Mouse (Mus musculus): Measurements from ENCODE around the gene Zfp983. TPM values are rescaled to one million over a fixed set of nuclear protein-coding genes. Genes with fewer than 3 reads are reported as not detected.
A peak's percentile ranks its signal among the peaks of the same experiment; 100 is the strongest.
"Not testable (repeated sequence)": the region's sequence is repeated elsewhere in the genome, so short reads cannot be mapped to it uniquely, and the experiment has no call there.

The Zfp983 gene
- polyA plus RNA-seq, 2 experiments = 4.6 to 5.7 TPM

DNA sequence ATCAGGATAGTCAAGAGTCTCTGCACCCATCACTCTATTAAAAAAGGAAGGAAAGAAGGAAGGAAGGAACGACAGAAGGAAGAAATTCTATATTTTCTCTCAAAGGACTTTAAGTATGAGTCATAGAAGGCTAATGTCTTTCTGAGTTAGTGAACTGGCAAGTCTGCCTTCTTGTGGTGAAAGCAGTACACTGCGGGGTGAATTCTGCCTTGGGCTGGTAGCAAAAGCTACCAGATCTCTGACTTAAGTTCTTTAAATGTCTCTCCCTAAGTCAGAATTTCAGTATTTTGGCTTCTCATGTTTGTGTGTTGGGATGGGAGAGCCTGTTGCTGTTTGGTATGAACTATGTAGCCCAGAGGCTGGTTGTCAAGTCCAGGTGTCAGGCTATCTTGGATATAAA is 488 bp upstream of the Zfp983 start:
- Histone ChIP-seq H3K27ac (replicated peaks; ENCODE audit: low read depth, low read length) (peak overlapping the region; percentile 77; the same call in 1 of the 2 replicates), H3K9ac (ENCODE audit: low read depth, low read length, severe bottlenecking) (no peak overlapping the region; the same call in 1 of the 2 replicates), H3K27me3 (ENCODE audit: control insufficient read depth, insufficient read depth, low read length) (no peaks in the 10 kb centered on the region), H3K4me2 (replicated peaks; ENCODE audit: low read depth, low read length, severe bottlenecking) (peak overlapping the region; percentile 50), H3K4me3 (replicated peaks; ENCODE audit: low read length) (peak overlapping the region; percentile 44), H3K9me3 (ENCODE audit: control insufficient read depth, low read length) (no peaks in the 10 kb centered on the region), H3K4me1 (ENCODE audit: control insufficient read depth, insufficient read depth, low read length) (no peaks in the 10 kb centered on the region), H3K36me3 (ENCODE audit: control insufficient read depth, insufficient read depth, low read length) (no peaks in the 10 kb centered on the region)
- 25% methylated on average over 2 of the region's 2 CpGs for WGBS
- peak; percentile 49 for ATAC-seq (ENCODE audit: low FRiP score, low read depth)
- DNase-seq (ENCODE audit: low spot score) = peak; percentile 49
- TF ChIP-seq POLR2A (IDR thresholded peaks at IDR 0.05; ENCODE audit: borderline replicate concordance, extremely low read depth, insufficient read depth, insufficient read length) = no peak

DNA sequence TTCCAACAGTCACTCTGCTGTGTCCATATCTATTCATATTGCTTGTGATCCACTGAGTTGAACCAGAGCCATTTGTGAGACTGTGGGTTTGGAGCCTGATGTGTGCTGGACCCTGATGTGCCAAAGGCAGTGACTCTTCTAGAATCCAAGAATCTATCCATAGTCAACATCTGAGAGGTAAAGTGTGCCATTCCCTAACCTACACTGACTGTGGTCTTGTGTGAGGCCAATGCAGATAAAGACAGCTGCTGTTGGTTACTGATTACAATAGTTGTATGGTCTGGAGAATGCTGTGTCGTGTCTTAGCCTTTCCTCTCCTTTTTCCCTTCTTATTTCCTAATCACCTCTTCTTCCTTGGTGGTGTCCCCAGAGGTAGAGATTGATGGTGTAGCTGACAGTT is 28.4 kb downstream of the Zfp983 start:
- 20% methylated on average over 1 of the region's 1 CpGs for WGBS
- H3K4me3 ChIP-seq (replicated peaks; ENCODE audit: low read length); H3K9me3 ChIP-seq (ENCODE audit: control insufficient read depth, low read length); H3K36me3 ChIP-seq (ENCODE audit: control insufficient read depth, insufficient read depth, low read length); ATAC-seq (ENCODE audit: low FRiP score, low read depth); H3K27ac ChIP-seq (replicated peaks; ENCODE audit: low read depth, low read length); H3K9ac ChIP-seq (ENCODE audit: low read depth, low read length, severe bottlenecking); H3K4me2 ChIP-seq (replicated peaks; ENCODE audit: low read depth, low read length, severe bottlenecking); DNase-seq (ENCODE audit: low spot score); H3K4me1 ChIP-seq (ENCODE audit: control insufficient read depth, insufficient read depth, low read length); H3K27me3 ChIP-seq (ENCODE audit: control insufficient read depth, insufficient read depth, low read length): not testable (repeated sequence)

DNA sequence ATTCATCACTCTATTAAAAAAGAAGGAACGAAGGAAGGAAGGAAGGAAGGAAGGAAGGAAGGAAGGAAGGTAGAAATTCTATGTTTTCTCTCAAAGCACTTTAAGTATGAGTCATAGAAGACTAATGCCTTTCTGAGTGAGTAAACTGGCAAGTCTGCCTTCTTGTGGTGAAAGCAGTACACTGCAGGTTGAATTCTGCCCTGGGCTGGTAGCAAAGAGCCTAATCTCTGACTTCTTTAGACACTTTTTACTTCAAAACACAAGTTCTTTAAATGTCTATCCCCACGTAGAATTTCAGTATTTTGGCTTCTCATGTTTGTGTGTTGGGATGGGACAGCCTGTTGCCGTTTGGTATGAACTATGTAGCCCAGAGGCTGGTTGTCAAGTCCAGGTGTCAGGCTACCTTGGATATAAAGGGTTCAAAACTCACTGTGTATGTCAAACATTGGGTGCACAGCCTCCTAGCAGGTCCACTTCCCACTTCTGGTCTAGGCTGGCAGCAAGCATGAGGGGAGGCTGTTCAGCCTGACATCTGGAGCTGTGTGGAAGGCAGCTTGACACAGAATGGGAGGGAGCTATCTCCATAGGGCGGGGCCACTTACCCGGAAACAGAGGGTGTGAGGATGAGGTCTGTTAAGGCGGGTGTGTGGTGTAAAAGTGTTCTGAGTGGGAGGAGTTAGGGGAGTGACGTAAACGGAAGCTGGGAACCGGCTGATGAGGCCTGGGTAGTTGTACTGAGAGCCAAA is 29.0 kb downstream of the Zfp983 start:
- peak overlapping the region; percentile 81 for H3K27ac ChIP-seq (replicated peaks; ENCODE audit: low read depth, low read length)

DNA sequence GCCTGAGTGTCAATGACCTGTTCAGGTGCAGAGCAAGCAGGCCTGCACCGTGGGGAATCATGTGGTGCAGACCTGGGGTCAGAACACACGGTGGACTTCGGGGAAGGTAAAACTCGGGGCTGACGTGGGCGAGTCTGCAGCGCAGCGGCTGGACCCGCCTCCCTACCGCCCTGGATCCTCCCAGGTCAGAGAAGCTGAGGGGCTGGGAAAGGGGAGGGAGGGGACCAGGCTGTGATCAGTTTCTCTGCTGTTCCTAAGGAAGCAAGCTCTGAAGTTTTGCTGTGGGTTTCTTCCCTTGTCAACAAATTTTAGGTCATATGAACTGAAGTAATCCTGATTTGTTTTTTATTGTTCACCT is 29.6 kb downstream of the Zfp983 start:
- H3K4me1 ChIP-seq (ENCODE audit: control insufficient read depth, insufficient read depth, low read length); H3K36me3 ChIP-seq (ENCODE audit: control insufficient read depth, insufficient read depth, low read length); H3K27me3 ChIP-seq (ENCODE audit: control insufficient read depth, insufficient read depth, low read length); DNase-seq (ENCODE audit: low spot score); H3K9me3 ChIP-seq (ENCODE audit: control insufficient read depth, low read length): not testable (repeated sequence)
- Histone ChIP-seq H3K4me3 (replicated peaks; ENCODE audit: low read length) (peak overlapping the region; percentile 45), H3K27ac (replicated peaks; ENCODE audit: low read depth, low read length) (peak overlapping the region; percentile 81; the same call in 1 of the 2 replicates), H3K9ac (ENCODE audit: low read depth, low read length, severe bottlenecking) (peak overlapping the region; percentile 40), H3K4me2 (replicated peaks; ENCODE audit: low read depth, low read length, severe bottlenecking) (peak overlapping the region; percentile 49)
- peak; percentile 89 for ATAC-seq (ENCODE audit: low FRiP score, low read depth)
- under 1% methylated on average over 9 of the region's 10 CpGs for WGBS

More for the DNA sequence above, 29.0 kb downstream of the Zfp983 start:
- DNase-seq (ENCODE audit: low spot score) (peak; percentile 89), ATAC-seq (ENCODE audit: low FRiP score, low read depth) (peak; percentile 98)
- no peaks in the 10 kb centered on the region for H3K9me3 ChIP-seq (ENCODE audit: control insufficient read depth, low read length)
- no peaks in the 10 kb centered on the region for H3K36me3 ChIP-seq (ENCODE audit: control insufficient read depth, insufficient read depth, low read length)
- H3K4me3 ChIP-seq (replicated peaks; ENCODE audit: low read length) = peak overlapping the region; percentile 45
- H3K4me1 ChIP-seq (ENCODE audit: control insufficient read depth, insufficient read depth, low read length) = no peaks in the 10 kb centered on the region
- WGBS = 5% methylated on average over 9 of the region's 9 CpGs
- no peaks in the 10 kb centered on the region for H3K27me3 ChIP-seq (ENCODE audit: control insufficient read depth, insufficient read depth, low read length)
- peak overlapping the region; percentile 40 for H3K9ac ChIP-seq (ENCODE audit: low read depth, low read length, severe bottlenecking)
- H3K4me2 ChIP-seq (replicated peaks; ENCODE audit: low read depth, low read length, severe bottlenecking) = peak overlapping the region; percentile 49
- no peak for TF ChIP-seq POLR2A (IDR thresholded peaks at IDR 0.05; ENCODE audit: borderline replicate concordance, extremely low read depth, insufficient read depth, insufficient read length)

DNA sequence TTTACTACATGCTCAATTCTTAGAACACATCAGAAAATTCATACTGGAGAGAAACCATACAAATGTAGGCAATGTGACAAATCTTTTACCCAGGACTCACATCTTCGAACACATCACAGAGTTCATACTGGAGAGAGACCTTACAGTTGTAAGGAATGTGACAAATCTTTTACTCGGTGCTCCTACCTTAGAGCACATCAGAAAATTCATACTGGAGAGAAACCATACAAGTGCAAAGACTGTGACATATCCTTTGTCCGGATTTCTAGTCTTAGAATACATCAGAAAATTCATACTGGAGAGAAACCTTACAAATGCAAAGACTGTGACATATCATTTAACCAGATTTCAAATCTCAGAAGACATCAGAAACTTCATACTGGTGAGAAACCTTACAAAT is 41.1 kb downstream of the Zfp983 start, which contains the start of gene Gm10226:
TSS of gene Gm10226 (plus strand) at position 301 of the 400 bp plus-strand sequence.
- no peak for ATAC-seq (ENCODE audit: low FRiP score, low read depth)
- Histone ChIP-seq H3K36me3 (ENCODE audit: control insufficient read depth, insufficient read depth, low read length) (peaks cover 16% of the 10 kb centered on the region), H3K9me3 (ENCODE audit: control insufficient read depth, low read length) (no peaks in the 10 kb centered on the region), H3K4me1 (ENCODE audit: control insufficient read depth, insufficient read depth, low read length) (no peaks in the 10 kb centered on the region), H3K9ac (ENCODE audit: low read depth, low read length, severe bottlenecking) (no peak within 1 kb of the TSS), H3K4me2 (replicated peaks; ENCODE audit: low read depth, low read length, severe bottlenecking) (no peak within 1 kb of the TSS), H3K4me3 (replicated peaks; ENCODE audit: low read length) (no peak within 1 kb of the TSS), H3K27ac (replicated peaks; ENCODE audit: low read depth, low read length) (no peak within 1 kb of the TSS), H3K27me3 (ENCODE audit: control insufficient read depth, insufficient read depth, low read length) (no peaks in the 10 kb centered on the region)
- 93% methylated on average over 3 of the region's 3 CpGs for WGBS
- DNase-seq (ENCODE audit: low spot score) = no peak
- TF ChIP-seq POLR2A (IDR thresholded peaks at IDR 0.05; ENCODE audit: borderline replicate concordance, extremely low read depth, insufficient read depth, insufficient read length) = no peak

Data from limb, embryonic 14.5 days (tissue).